Mouse (Mus musculus) neural tube, embryonic 15.5 days (tissue): ENCODE results near the gene Cinp. TPM values are rescaled to one million over a fixed set of nuclear protein-coding genes. Genes with fewer than 3 reads are reported as not detected.

Experiments
- polyA plus RNA-seq: library from polyadenylated mRNA; unstranded; fragments of >200 nt; fragmentation: Nextera tagmentation; extraction: Ambion mirVana; gene quantifications from 2 replicates; pipeline ENCODE4 v1.2.1, GENCODE M21; 2015

Cinp gene
- polyA plus RNA-seq, 1 experiment from 2014 or later: 87.6 TPM

Other genes starting within 250 kb of the Cinp start
- 0.17 TPM in 1 of 2 replicates, not detected in the other for gene 1700001K19Rik, start 206.5 kb downstream of the Cinp start, polyA plus RNA-seq
- 1,438 and 1,488 TPM in 2 replicates for gene Hsp90aa1, start 186.4 kb downstream of the Cinp start, polyA plus RNA-seq
- 23.2 and 24.2 TPM in 2 replicates for gene Wdr20, start 151.2 kb downstream of the Cinp start, polyA plus RNA-seq
- gene Mok, start 48.2 kb downstream of the Cinp start, polyA plus RNA-seq: 10.8 and 12.3 TPM in 2 replicates
- gene Zfp839, start 38.9 kb downstream of the Cinp start, polyA plus RNA-seq: 5.0 and 5.1 TPM in 2 replicates
- 6.2 TPM in 2 replicates for gene Tecpr2, start 119 bp upstream of the Cinp start, polyA plus RNA-seq
- 10.5 and 12.6 TPM in 2 replicates for gene Ankrd9, start 89.9 kb upstream of the Cinp start, polyA plus RNA-seq
- gene Rcor1, start 150.2 kb upstream of the Cinp start, polyA plus RNA-seq: 4.5 and 6.0 TPM in 2 replicates